18 mouse cellular contexts compared by ENCODE assay signal in the genomic region with DNA sequence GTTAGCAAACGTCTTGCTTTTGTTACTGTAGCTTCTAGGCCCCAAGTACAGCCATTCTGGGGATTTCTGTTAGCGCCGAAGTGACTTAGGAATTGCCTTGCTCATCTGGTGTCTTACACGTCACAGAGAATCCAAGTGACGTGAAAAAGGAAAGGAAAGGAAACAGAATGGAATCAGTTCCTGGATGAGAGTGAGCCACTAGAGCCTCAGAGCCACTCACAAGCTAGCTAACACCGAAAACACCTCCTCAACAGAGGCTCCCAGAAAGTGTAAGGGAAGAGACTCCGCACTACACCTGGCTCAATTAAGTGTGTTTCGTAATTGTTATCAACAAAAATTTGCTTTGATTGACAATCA. TPM values are rescaled to one million over a fixed set of nuclear protein-coding genes. Genes with fewer than 3 reads are reported as not detected.
DNase-seq lines count a peak whose midpoint lies in the region; ATAC-seq and TF ChIP-seq lines count a peak whose summit lies in the region.
"Not testable (repeated sequence)": the region's sequence is repeated elsewhere in the genome, so short reads cannot be mapped to it uniquely, and the experiment has no call there.
"Had no signal": no experiment of that assay in that cellular context is flagged by ENCODE, and none has a peak within 500 bp of the region (broad histone marks: within the 10 kb centered on the region; RNA-seq: fewer than 3 reads in every experiment).

No protein-coding gene starts in this region.

- DNase-seq in hindbrain, embryonic 11.5 days (ENCODE audit: low spot score); limb, embryonic 11.5 days (ENCODE audit: low spot score); liver, postnatal 0 days: not testable (repeated sequence)

- not testable (repeated sequence) for H3K4me2 ChIP-seq in forebrain, embryonic 12.5 days; hindbrain, embryonic 11.5 days (replicated peaks; ENCODE audit: low read depth, low read length); intestine, embryonic 15.5 days (replicated peaks); limb, embryonic 11.5 days (ENCODE audit: low read depth, severe bottlenecking); liver, postnatal 0 days (ENCODE audit: low read depth, low read length); neural tube, embryonic 14.5 days (ENCODE audit: low read depth, low read length)

- H3K27me3 ChIP-seq in forebrain, embryonic 12.5 days; hindbrain, embryonic 11.5 days (ENCODE audit: control insufficient read depth, insufficient read depth, low read length); intestine, embryonic 15.5 days (replicated peaks); limb, embryonic 11.5 days (ENCODE audit: control insufficient read depth, insufficient read depth, low read length); liver, postnatal 0 days (ENCODE audit: insufficient read depth, low read length); neural tube, embryonic 14.5 days (ENCODE audit: control insufficient read depth, insufficient read depth, low read length): not testable (repeated sequence)

- not testable (repeated sequence) for TF ChIP-seq CTCF in liver, postnatal 0 days (IDR thresholded peaks at IDR 0.05; ENCODE audit: low read depth)

- WGBS in forebrain, embryonic 12.5 days, result 79% methylated on average over 8 of the region's 8 CpGs
- WGBS in hindbrain, embryonic 11.5 days, result 87% methylated on average over 7 of the region's 8 CpGs
- 76% methylated on average over 8 of the region's 8 CpGs for WGBS in intestine, embryonic 15.5 days
- 90% methylated on average over 7 of the region's 8 CpGs for WGBS in limb, embryonic 11.5 days
- 71% methylated on average over 7 of the region's 8 CpGs for WGBS in liver, postnatal 0 days (ENCODE audit: insufficient replicate concordance)
- WGBS in neural tube, embryonic 14.5 days, result 83% methylated on average over 7 of the region's 8 CpGs

- not testable (repeated sequence) for H3K9ac ChIP-seq in forebrain, embryonic 12.5 days; hindbrain, embryonic 11.5 days (ENCODE audit: low read depth, low read length); intestine, embryonic 15.5 days; limb, embryonic 11.5 days (ENCODE audit: low read length); liver, postnatal 0 days (replicated peaks); neural tube, embryonic 14.5 days (replicated peaks; ENCODE audit: low read depth, low read length)

- H3K4me3 ChIP-seq in forebrain, embryonic 12.5 days (replicated peaks); hindbrain, embryonic 11.5 days (ENCODE audit: low read depth, low read length); intestine, embryonic 15.5 days (replicated peaks); limb, embryonic 11.5 days (ENCODE audit: low read depth, low read length); liver, postnatal 0 days (ENCODE audit: low read depth, low read length); neural tube, embryonic 14.5 days (ENCODE audit: low read depth, low read length): not testable (repeated sequence)

- H3K36me3 ChIP-seq in forebrain, embryonic 12.5 days (replicated peaks); hindbrain, embryonic 11.5 days (ENCODE audit: control insufficient read depth, insufficient read depth, low read length); intestine, embryonic 15.5 days; limb, embryonic 11.5 days (ENCODE audit: control insufficient read depth, insufficient read depth, low read length); liver, postnatal 0 days (replicated peaks; ENCODE audit: insufficient read depth, low read length); neural tube, embryonic 14.5 days (ENCODE audit: control insufficient read depth, insufficient read depth, low read length): not testable (repeated sequence)

- not testable (repeated sequence) for H3K4me1 ChIP-seq in forebrain, embryonic 12.5 days; hindbrain, embryonic 11.5 days (replicated peaks; ENCODE audit: control insufficient read depth, insufficient read depth, low read length); intestine, embryonic 15.5 days (replicated peaks); limb, embryonic 11.5 days (ENCODE audit: control insufficient read depth, insufficient read depth, low read length); liver, postnatal 0 days (ENCODE audit: insufficient read depth); neural tube, embryonic 14.5 days (ENCODE audit: control insufficient read depth, insufficient read depth, low read length)

- not testable (repeated sequence) for TF ChIP-seq EP300 in liver, postnatal 0 days (IDR thresholded peaks at IDR 0.05; ENCODE audit: low read depth)

- ATAC-seq in cerebellum, adult (ENCODE audit: insufficient number of reproducible peaks, low FRiP score, low TSS enrichment), result peak; percentile 56; the same call in 1 of the 2 replicates
- ATAC-seq in forebrain, embryonic 12.5 days (ENCODE audit: low FRiP score), result 0 out of 2 replicates have a peak, but pooled peaks have one; percentile 41
- peak; percentile 69 for ATAC-seq in hindbrain, embryonic 11.5 days (ENCODE audit: low FRiP score)
- ATAC-seq in intestine, embryonic 15.5 days, result peak; percentile 25
- ATAC-seq in limb, embryonic 11.5 days (ENCODE audit: insufficient number of reproducible peaks, low FRiP score, low TSS enrichment, low read depth), result peak; percentile 77
- peak; percentile 25; the same call in 1 of the 2 replicates for ATAC-seq in liver, postnatal 0 days
- ATAC-seq in neural tube, embryonic 14.5 days (ENCODE audit: low read depth), result peak; percentile 58; the same call in 1 of the 2 replicates

- H3K9me3 ChIP-seq in forebrain, embryonic 12.5 days, result peaks cover 25% of the 10 kb centered on the region
- H3K9me3 ChIP-seq in hindbrain, embryonic 11.5 days (ENCODE audit: control insufficient read depth, low read length), result peaks cover 12% of the 10 kb centered on the region
- H3K9me3 ChIP-seq in intestine, embryonic 15.5 days; limb, embryonic 11.5 days (ENCODE audit: control insufficient read depth, low read length); liver, postnatal 0 days (ENCODE audit: low read length): not testable (repeated sequence)
- peaks cover 11% of the 10 kb centered on the region; the same call in 1 of the 2 replicates for H3K9me3 ChIP-seq in neural tube, embryonic 14.5 days (ENCODE audit: control insufficient read depth, low read length)

- not testable (repeated sequence) for H3K27ac ChIP-seq in forebrain, embryonic 12.5 days; hindbrain, embryonic 11.5 days (ENCODE audit: low read depth, low read length); intestine, embryonic 15.5 days; limb, embryonic 11.5 days (replicated peaks; ENCODE audit: low read depth, low read length); liver, postnatal 0 days (ENCODE audit: low read depth); neural tube, embryonic 14.5 days (ENCODE audit: low read depth, low read length)

RNA-seq across cellular contexts. Expression of a gene that starts 20.8 kb away (rescaled TPM):
- polyA plus RNA-seq in forebrain, embryonic 12.5 days (2016; fragmentation: Nextera tagmentation; extraction: Ambion mirVana), result not detected in 2 replicates
- not detected in 2 replicates for polyA plus RNA-seq in hindbrain, embryonic 11.5 days (2014; fragmentation: Nextera tagmentation; extraction: Ambion mirVana)
- polyA plus RNA-seq in intestine, embryonic 15.5 days (2015; fragmentation: Nextera tagmentation; extraction: Ambion mirVana), result not detected in 2 replicates
- not detected in 2 replicates for polyA plus RNA-seq in limb, embryonic 11.5 days (2014; fragmentation: Nextera tagmentation; extraction: Ambion mirVana)
- polyA plus RNA-seq in liver, postnatal 0 days (2015; fragmentation: Nextera tagmentation; extraction: Ambion mirVana), result not detected in 2 replicates
- not detected in 2 replicates for polyA plus RNA-seq in neural tube, embryonic 14.5 days (2014; fragmentation: Nextera tagmentation; extraction: Ambion mirVana)
- polyA plus RNA-seq: forebrain, embryonic 10.5 days; heart, postnatal 0 days; inflammation-experienced regulatory T-cells, adult 6 months; kidney, embryonic 14.5 days; large intestine, adult 2 months; liver, adult 2 months; lung, adult 2 months; midbrain, embryonic 12.5 days; neural tube, embryonic 13.5 days; stomach, embryonic 15.5 days; thymus, adult 2 months had no signal

Comparison
In these comparisons a context has a peak if more than half of its experiments do, and no peak if none do; other contexts are left out.
1. ATAC-seq: peak in every context shown above with its lines; median percentile 77 in limb, embryonic 11.5 days; 69 in hindbrain, embryonic 11.5 days; 58 in neural tube, embryonic 14.5 days; 56 in cerebellum, adult; 41 in forebrain, embryonic 12.5 days; 25 in intestine, embryonic 15.5 days; 25 in liver, postnatal 0 days.